Mouse (Mus musculus): ENCODE results near the gene Olfr556. TPM values are rescaled to one million over a fixed set of nuclear protein-coding genes. Genes with fewer than 3 reads are reported as not detected.
"Not testable (repeated sequence)": the region's sequence is repeated elsewhere in the genome, so short reads cannot be mapped to it uniquely, and the experiment has no call there.

Olfr556 gene
- total RNA-seq (2021) = under 1 TPM in 1 of 2 experiments, not detected in 1; 0.09 TPM
- long read RNA-seq, experiment 1 = 0 reads
- long read RNA-seq, experiment 2, partial matches to known transcripts = 0 of 1 reads
- long read RNA-seq, experiment 2, other reads (novel, unspliced or antisense) = 1 of 1 reads

- DNase-seq (ENCODE audit: low spot score in 2 of 2) = no peak
Measured at GRCm38 (mm10) chr7:102664599-102664998, at the start of gene Olfr556. Gene Olfr556, plus strand, starts transcription at chr7:102664899.

DNA sequence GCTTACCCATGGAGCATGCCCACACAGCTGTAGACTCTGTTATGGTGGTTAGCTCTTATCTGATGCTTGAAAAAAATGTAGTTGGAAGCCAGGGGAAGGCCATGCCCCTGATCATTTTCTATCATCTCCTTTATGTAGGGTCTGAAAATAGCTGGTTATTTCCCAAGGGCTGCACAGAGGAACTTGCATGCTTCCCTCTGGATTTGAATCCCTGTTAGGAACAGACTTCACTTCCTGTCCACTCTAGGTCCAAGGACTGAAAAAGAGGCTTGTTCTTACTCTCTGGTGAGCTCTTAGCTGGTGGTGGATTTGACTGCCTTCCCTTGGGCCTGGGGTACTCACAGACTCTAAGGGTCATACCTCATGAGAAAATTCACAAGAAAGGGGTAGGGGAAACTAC is 46.6 kb upstream of the Olfr556 start, which contains the start of gene Olfr553:
TSS of gene Olfr553 (minus strand) at position 101 of the 400 bp plus-strand sequence.
- DNase-seq (ENCODE audit: low spot score in 2 of 2) = no peak

DNA sequence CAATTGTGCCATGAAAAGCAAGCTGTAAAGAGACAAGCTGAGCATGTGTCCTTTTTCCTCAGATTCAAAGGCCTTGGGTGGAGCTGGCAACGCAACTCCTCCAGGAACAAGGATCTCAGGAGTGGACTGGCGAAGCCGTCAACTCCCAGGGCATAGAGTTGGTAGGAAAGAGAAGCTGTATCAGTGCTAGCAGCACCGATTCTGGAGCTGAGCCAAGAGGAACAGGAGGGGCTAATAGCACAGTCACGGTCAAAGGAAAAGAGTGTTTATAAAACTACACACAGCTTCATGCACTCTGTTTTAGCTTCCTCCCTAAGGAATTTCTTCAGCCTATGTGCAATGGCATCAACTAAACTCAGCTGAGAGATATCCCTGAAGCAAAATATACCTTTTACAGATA is 45.1 kb upstream of the Olfr556 start:
- no peak for DNase-seq (ENCODE audit: low spot score in 2 of 2)

- not testable (repeated sequence) for DNase-seq (ENCODE audit: low spot score in 2 of 2)
Measured at GRCm38 (mm10) chr7:102620368-102620767, 44.3 kb upstream of the Olfr556 start.

DNA sequence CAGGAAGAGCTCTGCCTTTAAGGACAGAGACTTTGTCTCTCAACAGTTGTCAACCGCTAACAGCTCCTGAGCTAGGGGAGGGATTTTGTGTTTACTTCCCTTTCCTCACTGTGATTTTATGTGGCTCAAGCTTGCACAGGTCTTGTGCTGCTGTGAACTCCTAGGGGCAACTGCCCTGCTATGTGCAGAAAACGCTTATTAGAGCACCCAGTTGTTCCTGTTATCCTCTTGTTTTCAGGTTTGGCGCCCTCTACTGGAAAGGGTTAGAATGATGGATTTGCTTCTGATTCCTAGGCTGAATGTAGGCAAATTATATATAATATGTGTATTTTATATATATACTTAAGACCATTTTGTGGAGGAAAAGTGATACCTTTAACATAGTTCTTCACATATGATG is 28.0 kb upstream of the Olfr556 start:
- DNase-seq (ENCODE audit: low spot score in 2 of 2) = peak in 1 of 2 experiments; percentile 18

- no peak for DNase-seq (ENCODE audit: low spot score in 2 of 2)
Measured at GRCm38 (mm10) chr7:102638132-102638531, 26.6 kb upstream of the Olfr556 start, which contains the start of gene Olfr554. Gene Olfr554, plus strand, starts transcription at chr7:102638432.

DNA sequence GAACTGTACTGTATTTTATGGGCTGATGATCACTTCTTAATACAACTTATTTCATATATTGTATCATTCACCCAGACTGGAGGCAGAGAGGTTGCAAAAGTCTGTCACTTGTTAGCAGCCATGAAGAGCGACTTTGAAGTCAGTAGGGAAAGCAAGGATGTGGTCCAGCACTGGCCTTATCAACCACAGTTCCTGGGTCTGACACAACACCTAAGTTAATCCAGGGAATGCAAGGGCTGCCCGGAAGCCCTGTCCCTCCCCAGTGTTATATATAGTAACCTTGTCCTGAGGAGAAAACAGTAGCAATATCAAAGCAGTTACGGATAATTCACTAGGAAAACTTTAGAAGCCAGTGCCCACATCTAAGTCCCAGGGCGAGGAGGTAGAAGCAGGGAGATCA is 19.8 kb upstream of the Olfr556 start:
- not testable (repeated sequence) for DNase-seq (ENCODE audit: low spot score in 2 of 2)

GRCm38 (mm10) chr7:102658523-102658922 is 6.2 kb upstream of the Olfr556 start, which contains the start of gene Olfr555:
Gene Olfr555, plus strand, starts transcription at chr7:102658823.
- no peak for DNase-seq (ENCODE audit: low spot score in 2 of 2)

DNA sequence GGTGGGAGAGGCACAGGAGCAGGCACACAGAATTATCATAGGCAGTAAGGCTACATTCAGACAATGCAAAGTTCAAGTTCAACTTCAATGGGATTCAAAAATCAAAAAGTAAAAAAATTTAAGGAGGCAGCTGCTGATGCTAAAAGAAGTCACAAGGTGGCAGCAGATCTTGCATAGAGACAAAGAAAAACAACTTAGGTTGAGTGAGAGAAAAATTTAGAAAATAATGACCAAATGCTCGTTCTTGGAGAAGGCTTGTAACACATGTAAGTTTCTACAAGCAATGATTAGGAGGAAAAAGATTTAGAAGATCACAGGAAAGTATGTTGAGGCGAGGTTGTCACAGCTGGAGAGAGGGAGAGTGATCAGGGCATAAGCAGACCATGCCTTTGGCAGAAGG is 679 bp downstream of the Olfr556 start:
- peak in 1 of 2 experiments; percentile 18 for DNase-seq (ENCODE audit: low spot score in 2 of 2)

DNA sequence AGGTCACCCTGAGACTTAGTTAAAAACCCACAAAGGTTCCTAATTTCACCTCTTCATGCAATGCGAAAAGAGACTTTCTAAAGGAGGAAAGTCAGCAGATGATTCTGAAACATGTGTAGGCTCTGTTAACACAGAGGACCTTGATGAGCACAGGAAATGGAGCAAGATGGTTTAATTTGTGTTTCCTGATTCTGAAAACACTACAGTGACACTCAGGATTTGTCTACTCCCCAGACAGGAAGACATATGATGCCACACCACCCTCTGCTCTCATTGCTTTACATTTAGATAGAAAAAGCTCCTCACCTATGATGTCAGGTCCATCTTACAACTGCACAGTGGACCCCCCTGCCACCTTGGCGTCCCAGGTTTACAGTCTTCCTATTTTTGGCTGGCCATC is 11.5 kb downstream of the Olfr556 start:
- DNase-seq (ENCODE audit: low spot score in 2 of 2) = no peak

DNA sequence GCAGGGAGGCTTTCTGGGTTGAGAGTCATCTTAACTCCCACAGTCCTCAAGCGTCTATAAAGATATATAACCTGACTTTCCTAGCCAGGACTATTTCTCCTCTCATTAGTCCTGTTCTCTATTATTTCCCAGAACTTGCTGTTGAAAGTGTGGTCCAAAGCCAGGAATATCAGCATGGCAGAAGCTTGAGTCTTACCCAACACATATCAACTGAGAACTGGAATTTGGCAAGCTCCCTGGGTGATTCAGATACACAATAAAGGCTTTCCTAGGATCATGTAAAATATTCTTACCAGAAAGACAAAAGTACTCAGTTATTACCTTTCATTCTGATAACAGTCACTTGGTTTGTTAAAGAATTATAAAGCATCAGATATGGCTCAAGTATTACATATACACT is 17.2 kb downstream of the Olfr556 start:
- DNase-seq (ENCODE audit: low spot score in 2 of 2) = no peak

GRCm38 (mm10) chr7:102686944-102687501 is 22.3 kb downstream of the Olfr556 start, which contains the start of gene Trim68:
Gene Trim68, minus strand, starts transcription at chr7:102687327.
- DNase-seq (ENCODE audit: low spot score in 2 of 2) = peak; percentile 73 to 87

DNA sequence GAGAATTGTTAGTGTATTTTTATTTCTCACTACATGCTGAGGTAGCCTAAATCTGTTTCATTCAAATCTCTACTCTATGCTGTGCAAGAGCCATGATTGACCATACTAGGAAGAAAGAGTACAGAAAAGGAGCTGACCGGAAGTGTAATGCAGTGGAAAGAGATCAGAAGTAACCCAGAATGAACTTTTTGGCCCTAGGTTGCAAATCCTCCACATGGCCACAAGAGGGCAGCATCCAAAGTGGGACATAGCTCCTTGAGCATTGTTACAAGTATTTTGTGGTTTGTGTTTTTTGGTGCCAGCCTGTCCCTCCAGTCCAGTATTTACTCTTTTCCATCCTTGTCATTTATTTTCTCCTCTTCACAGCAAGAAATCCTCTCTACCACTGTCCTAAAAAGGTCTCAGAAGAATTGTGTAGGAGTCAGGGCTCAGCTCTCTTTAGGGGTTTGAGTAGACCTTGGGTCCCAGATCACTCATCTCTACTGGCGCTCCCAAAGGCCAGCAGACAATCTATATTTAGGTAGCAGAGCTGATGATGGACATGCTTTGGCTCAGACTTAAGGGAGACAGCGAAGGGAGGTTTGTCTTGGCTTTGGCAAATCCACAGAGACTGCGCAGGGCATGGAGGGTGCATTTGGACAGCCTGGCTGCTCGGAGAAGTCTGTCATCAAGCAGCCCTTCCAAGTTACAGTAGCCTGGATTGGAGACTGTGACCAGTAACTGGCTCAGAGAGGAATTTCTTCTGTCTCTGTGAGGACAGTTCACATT is 30.8 kb downstream of the Olfr556 start, which contains the start of gene Olfr557:
TSS of gene Olfr557 (plus strand) at position 553 of the 768 bp plus-strand sequence.
- peak in 1 of 2 experiments; percentile 16 for DNase-seq (ENCODE audit: low spot score in 2 of 2)

DNA sequence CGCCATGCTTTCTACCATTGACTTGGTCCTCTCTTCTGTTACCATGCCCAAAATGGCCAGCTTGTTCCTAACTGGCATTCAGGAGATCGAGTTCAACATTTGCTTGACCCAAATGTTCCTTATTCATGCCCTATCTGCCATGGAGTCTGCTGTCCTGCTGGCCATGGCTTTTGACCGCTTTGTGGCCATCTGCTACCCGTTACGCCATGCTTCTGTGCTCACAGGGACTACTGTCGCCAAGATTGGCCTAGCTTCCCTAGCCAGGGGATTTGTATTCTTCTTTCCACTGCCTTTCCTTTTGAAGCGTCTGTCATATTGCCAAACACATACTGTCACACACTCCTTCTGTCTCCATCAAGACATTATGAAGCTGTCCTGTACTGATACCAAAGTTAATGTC is 33.8 kb downstream of the Olfr556 start:
- DNase-seq (ENCODE audit: low spot score in 2 of 2) = no peak

DNA sequence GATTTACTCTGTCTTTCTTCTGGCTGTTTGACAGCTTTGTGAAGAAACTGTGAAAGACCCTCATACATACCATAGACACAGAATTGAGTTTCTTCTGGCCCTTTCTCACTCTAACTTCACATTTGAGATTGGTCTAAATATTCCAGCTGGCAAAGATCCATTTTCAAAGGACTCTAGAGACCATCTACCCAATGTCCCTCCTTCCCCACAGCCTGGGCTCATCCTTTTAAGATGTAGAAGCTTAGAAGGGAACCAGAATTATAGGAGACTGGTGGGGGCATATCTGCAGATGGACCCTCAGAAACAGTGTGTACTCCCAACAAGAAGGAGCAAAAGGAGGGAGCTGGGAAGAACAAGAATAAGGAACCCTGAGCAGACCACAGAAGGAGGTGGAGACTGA is 37.2 kb downstream of the Olfr556 start, which contains the start of gene Olfr558:
TSS of gene Olfr558 (plus strand) at position 301 of the 400 bp plus-strand sequence.
- DNase-seq (ENCODE audit: low spot score in 2 of 2) = no peak

GRCm38 (mm10) chr7:102718970-102719369 is 54.3 kb downstream of the Olfr556 start, which contains the start of gene Olfr33:
Gene Olfr33, minus strand, starts transcription at chr7:102719070.
- no peak for DNase-seq (ENCODE audit: low spot score in 2 of 2)

Other genes with a start within 250 kb of the Olfr556 start
- 10 to 100 TPM; 12.1 to 12.9 TPM for gene Rrm1, start 223.2 kb upstream of the Olfr556 start, total RNA-seq (2021)
- not detected for gene Olfr543, start 183.2 kb upstream of the Olfr556 start, total RNA-seq (2021)
- not detected for gene Olfr544, start 176.6 kb upstream of the Olfr556 start, total RNA-seq (2021)
- gene Olfr545, start 165.3 kb upstream of the Olfr556 start, total RNA-seq (2021) = not detected
- not detected for gene Olfr547, start 130.2 kb upstream of the Olfr556 start, total RNA-seq (2021)
- gene Olfr548-ps1, start 124.0 kb upstream of the Olfr556 start, total RNA-seq (2021) = not detected
- not detected for gene Olfr549, start 115.0 kb upstream of the Olfr556 start, total RNA-seq (2021)
- gene Trim21, start 99.4 kb upstream of the Olfr556 start, total RNA-seq (2021) = 1 to 10 TPM; 2.5 to 3.2 TPM
- 1 to 10 TPM; 2.8 to 2.9 TPM for gene Olfr550, start 93.5 kb upstream of the Olfr556 start, total RNA-seq (2021)
- gene Olfr551, start 73.0 kb upstream of the Olfr556 start, total RNA-seq (2021) = not detected
- gene Olfr552, start 67.1 kb upstream of the Olfr556 start, total RNA-seq (2021) = under 1 TPM in 1 of 2 experiments, not detected in 1; 0.12 TPM
- not detected for gene Olfr553, start 46.7 kb upstream of the Olfr556 start, total RNA-seq (2021)
- not detected for gene Olfr554, start 26.5 kb upstream of the Olfr556 start, total RNA-seq (2021)
- not detected for gene Olfr555, start 6.1 kb upstream of the Olfr556 start, total RNA-seq (2021)
- 1 to 10 TPM; 5.5 to 6.4 TPM for gene Trim68, start 22.4 kb downstream of the Olfr556 start, total RNA-seq (2021)
- under 1 TPM; 0.19 to 0.21 TPM for gene Olfr557, start 31.0 kb downstream of the Olfr556 start, total RNA-seq (2021)
- under 1 TPM; 0.41 to 0.45 TPM for gene Olfr558, start 37.3 kb downstream of the Olfr556 start, total RNA-seq (2021)
- gene Olfr33, start 54.2 kb downstream of the Olfr556 start, total RNA-seq (2021) = not detected
- gene Olfr559, start 62.6 kb downstream of the Olfr556 start, total RNA-seq (2021) = not detected
- not detected for gene Olfr560, start 94.5 kb downstream of the Olfr556 start, total RNA-seq (2021)
- under 1 TPM; 0.16 to 0.38 TPM for gene Olfr78, start 94.6 kb downstream of the Olfr556 start, total RNA-seq (2021)
- under 1 TPM in 1 of 2 experiments, not detected in 1; 0.24 TPM for gene Olfr561, start 106.3 kb downstream of the Olfr556 start, total RNA-seq (2021)
- gene Olfr564, start 138.6 kb downstream of the Olfr556 start, total RNA-seq (2021) = not detected
- not detected for gene Olfr566, start 193.9 kb downstream of the Olfr556 start, total RNA-seq (2021)
- not detected for gene Olfr568, start 212.2 kb downstream of the Olfr556 start, total RNA-seq (2021)
- gene Olfr569, start 226.0 kb downstream of the Olfr556 start, total RNA-seq (2021) = not detected
- under 1 TPM in 1 of 2 experiments, not detected in 1; 0.53 TPM for gene Olfr570, start 229.7 kb downstream of the Olfr556 start, total RNA-seq (2021)

Data from layer of hippocampus, postnatal 14 days (tissue).